Mouse (Mus musculus) MEL (cell line): ENCODE results near the gene Tm4sf4.

ENCODE experiments used
- CTCF ChIP-seq, 3 experiments: IDR thresholded peaks in 2 of 3; conservative IDR thresholded peaks in 1 of 3; 2 replicates each; pipeline ENCODE4 v1.5.1; 2011 to 2012; ENCODE audit warnings: low read length in 3 of 3, low read depth in 2 of 3, mild to moderate bottlenecking in 2 of 3, improper control_type of control experiment in 1 of 3, inconsistent platforms in 1 of 3, mixed read lengths in 1 of 3, moderate library complexity in 1 of 3; ENCODE audit not compliant: control insufficient read depth in 1 of 3, insufficient read depth in 1 of 3, poor library complexity in 1 of 3, severe bottlenecking in 1 of 3
- EP300 ChIP-seq, 2 experiments: IDR thresholded peaks; 2 replicates each; pipeline ENCODE4 v1.6.1; 2011; ENCODE audit warnings: improper control_type of control experiment in 2 of 2, low read length in 2 of 2, low read depth in 1 of 2, mild to moderate bottlenecking in 1 of 2
- POLR2A ChIP-seq, 2 experiments: IDR thresholded peaks; 2 replicates each; pipeline ENCODE4 v1.6.1; 2011 to 2012; ENCODE audit warnings: low read length in 2 of 2, mild to moderate bottlenecking in 2 of 2, control low read depth in 1 of 2, improper control_type of control experiment in 1 of 2, low read depth in 1 of 2, moderate library complexity in 1 of 2; ENCODE audit not compliant: control insufficient read depth in 1 of 2, insufficient read depth in 1 of 2, poor library complexity in 1 of 2
- TAL1 ChIP-seq: IDR thresholded peaks from 2 replicates; pipeline ENCODE4 v1.6.1; 2012; ENCODE audit warnings: mild to moderate bottlenecking, inconsistent platforms, low read length, moderate library complexity, mixed read lengths

DNA sequence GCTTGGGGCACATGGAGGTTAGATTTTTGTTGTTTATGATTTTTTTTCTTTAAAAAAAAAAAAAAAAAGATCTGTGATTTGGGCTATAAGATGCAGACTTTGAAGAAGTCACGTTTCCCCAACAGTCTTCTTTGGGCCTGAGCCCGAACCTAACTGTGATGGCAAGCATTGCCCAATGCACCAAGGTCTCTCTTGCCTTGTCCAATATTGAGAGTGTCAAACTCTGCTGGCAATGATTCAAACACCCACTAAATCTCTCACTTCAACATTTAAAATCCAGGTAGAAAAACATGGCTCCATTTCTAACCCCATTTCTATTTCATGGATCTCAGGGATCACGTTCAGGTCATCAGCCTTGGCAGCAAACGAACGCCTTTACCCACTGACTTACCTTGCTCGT, 38.7 kb upstream of the Tm4sf4 start:
- TF ChIP-seq CTCF (IDR thresholded peaks at IDR 0.05 in 2 of 3, conservative IDR thresholded peaks at IDR 0.05 in 1 of 3; ENCODE audit: control insufficient read depth in 1 of 3, insufficient read depth in 1 of 3, low read depth in 2 of 3, low read length in 3 of 3, poor library complexity in 1 of 3, severe bottlenecking in 1 of 3) (no peak), POLR2A (IDR thresholded peaks at IDR 0.05; ENCODE audit: control insufficient read depth in 1 of 2, insufficient read depth in 1 of 2, low read depth in 1 of 2, low read length in 2 of 2, poor library complexity in 1 of 2) (no peak), EP300 (IDR thresholded peaks at IDR 0.05; ENCODE audit: low read depth in 1 of 2, low read length in 2 of 2) (no peak), TAL1 (no peak)
